Mouse (Mus musculus) olfactory bulb, adult 2 months (tissue): ENCODE measurements around the gene Cdkal1. TPM values are rescaled to one million over a fixed set of nuclear protein-coding genes. Genes with fewer than 3 reads are reported as not detected.
A peak's percentile ranks its signal among the peaks of the same experiment; 100 is the strongest.

Experiments used
- H3K27ac ChIP-seq: fragments of 200-500 bp; 2 replicates; pipeline ENCODE4 v1.5.1; 2012; ENCODE audit warnings: low read depth, low read length; ENCODE audit not compliant: insufficient read depth
- H3K4me1 ChIP-seq: fragments of 200-500 bp; 2 replicates; pipeline ENCODE4 v1.6.1; 2012; ENCODE audit warnings: low read length; ENCODE audit not compliant: control insufficient read depth, insufficient read depth
- H3K4me3 ChIP-seq: fragments of 200-500 bp; 2 replicates; pipeline ENCODE4 v1.5.1; 2012; ENCODE audit warnings: mild to moderate bottlenecking, low read depth, low read length, moderate library complexity; ENCODE audit not compliant: insufficient read depth
- CTCF ChIP-seq: fragments of 200-500 bp; IDR thresholded peaks from 2 replicates; pipeline ENCODE4 v1.5.1; 2012; ENCODE audit warnings: low read depth, mild to moderate bottlenecking, low read length, moderate library complexity; ENCODE audit not compliant: insufficient read depth
- POLR2A ChIP-seq: fragments of 200-500 bp; IDR thresholded peaks from 2 replicates; pipeline ENCODE4 v1.6.1; 2012; ENCODE audit warnings: mild to moderate bottlenecking, low read depth, low read length, moderate library complexity; ENCODE audit not compliant: insufficient read depth
- WGBS: fragments of 180-500 bp; shearing (Covaris S2); methylation state at CpG from one replicate; pipeline ENCODE4 v1.1.7; 2018; 5-methylcytosine and 5-hydroxymethylcytosine counted together
- polyA plus RNA-seq: library from polyadenylated mRNA; stranded (reverse); fragments of >200 nt; gene quantifications from 2 replicates; pipeline ENCODE4 v1.2.4, GENCODE M21; 2012; ENCODE audit warnings: low replicate concordance; ENCODE audit not compliant: missing spikeins, insufficient read depth, insufficient read length

The Cdkal1 gene
- polyA plus RNA-seq, 1 experiment = not detected

DNA sequence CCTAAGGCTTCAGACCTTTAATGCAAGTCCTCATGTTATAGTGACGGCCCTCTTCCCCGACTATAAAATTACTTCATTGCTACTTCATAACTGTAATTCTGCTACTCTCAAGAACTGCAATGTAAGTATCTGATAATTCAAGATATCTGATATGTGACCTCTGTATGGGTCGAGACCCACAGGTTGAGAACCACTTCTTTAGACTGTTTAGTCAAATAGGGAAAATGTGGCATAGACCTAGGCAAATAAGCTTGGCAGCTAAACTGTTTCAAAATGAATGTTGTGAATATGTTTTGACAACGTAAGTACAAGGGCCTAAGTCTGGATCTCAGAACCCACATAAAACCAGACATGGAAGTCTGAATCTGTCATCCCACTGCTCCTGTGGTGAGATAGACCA, 266.8 kb downstream of the Cdkal1 start:
- H3K27ac ChIP-seq = no peak overlapping the region
- TF ChIP-seq POLR2A = no peak
- no peak for TF ChIP-seq CTCF
- no peaks in the 10 kb centered on the region for H3K4me1 ChIP-seq
- no peak overlapping the region for H3K4me3 ChIP-seq
- 96% methylated on average over 4 of the region's 4 CpGs for WGBS

- H3K4me1 ChIP-seq = peaks cover 5% of the 10 kb centered on the region
- no peak overlapping the region for H3K4me3 ChIP-seq
- TF ChIP-seq CTCF (no peak), POLR2A (no peak)
- 71% methylated on average over 9 of the region's 9 CpGs for WGBS
- no peak overlapping the region for H3K27ac ChIP-seq
These were observed 273.4 kb downstream of the Cdkal1 start for GRCm38 (mm10) chr13:29581762-29582700.

DNA sequence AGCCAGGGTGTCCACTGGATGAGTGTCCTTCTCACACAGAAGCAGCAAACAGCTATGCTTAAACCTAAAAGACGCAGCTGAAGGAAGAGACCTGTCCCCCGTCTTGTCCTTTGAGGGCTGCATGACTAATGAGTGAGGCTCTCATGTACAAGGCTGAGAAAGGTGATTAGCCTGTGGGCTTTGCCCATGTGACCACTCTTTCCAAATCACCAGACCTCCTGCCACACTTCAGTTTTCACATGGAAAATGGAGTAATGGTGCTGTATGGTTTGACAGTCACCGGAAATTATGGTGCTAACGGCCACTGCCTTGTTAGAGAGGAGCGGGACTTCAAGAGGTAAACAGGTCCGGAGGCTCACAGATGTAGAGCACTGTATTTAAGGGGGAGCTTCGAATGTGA, 274.7 kb downstream of the Cdkal1 start:
- WGBS = 96% methylated on average over 7 of the region's 7 CpGs
- no peak overlapping the region for H3K4me3 ChIP-seq
- TF ChIP-seq CTCF (no peak), POLR2A (no peak)
- no peak overlapping the region for H3K27ac ChIP-seq
- H3K4me1 ChIP-seq = peaks cover 5% of the 10 kb centered on the region

- no peak overlapping the region for H3K27ac ChIP-seq
- TF ChIP-seq CTCF = no peak
These were observed 275.5 kb downstream of the Cdkal1 start for GRCm38 (mm10) chr13:29580009-29580408.

DNA sequence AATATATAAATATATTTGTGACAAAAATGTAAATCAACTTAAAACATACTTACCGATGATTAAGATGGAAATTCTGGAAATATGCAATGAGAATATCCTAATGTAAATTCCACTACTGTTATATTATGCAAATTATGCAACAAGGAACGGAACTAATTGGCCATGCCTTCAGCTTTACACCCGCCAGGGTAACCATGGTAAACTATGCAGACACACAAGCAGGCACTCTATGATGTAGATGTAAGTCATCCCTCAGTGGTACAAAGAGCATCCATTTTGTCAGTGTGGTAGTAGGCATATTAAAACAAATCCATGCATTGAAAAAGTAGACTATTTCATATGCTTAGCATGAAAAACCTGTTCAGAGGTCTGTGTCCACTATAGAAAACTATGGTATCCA, 276.9 kb downstream of the Cdkal1 start:
- Histone ChIP-seq H3K4me1 (peaks cover 5% of the 10 kb centered on the region), H3K4me3 (no peak overlapping the region), H3K27ac (no peak overlapping the region)
- TF ChIP-seq CTCF (no peak), POLR2A (no peak)
- WGBS = 88% methylated on average over 3 of the region's 3 CpGs

More at GRCm38 (mm10) chr13:29580009-29580408, 275.5 kb downstream of the Cdkal1 start:
- Histone ChIP-seq H3K4me3 (no peak overlapping the region), H3K4me1 (peaks cover 5% of the 10 kb centered on the region)
- WGBS = 87% methylated on average over 3 of the region's 3 CpGs

DNA sequence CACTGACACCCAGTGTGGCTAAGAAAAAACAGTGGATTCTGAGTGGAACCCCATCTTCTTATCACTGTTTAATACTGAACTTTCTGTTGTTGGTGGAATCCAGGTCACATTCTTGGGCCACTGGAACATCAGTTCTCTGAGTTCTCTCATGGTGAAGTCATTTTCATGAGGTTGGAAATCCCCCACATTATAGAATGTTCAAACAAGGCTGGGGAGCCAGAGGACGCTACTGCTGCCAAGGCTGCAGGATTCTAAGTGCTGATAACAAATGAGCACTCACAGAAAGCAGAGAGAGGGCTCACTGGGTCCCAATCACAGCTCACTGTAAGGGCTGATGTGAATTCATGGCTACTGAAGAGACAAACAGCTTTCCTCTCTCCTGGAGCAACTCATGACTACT, 280.7 kb downstream of the Cdkal1 start:
- 68% methylated on average over 1 of the region's 1 CpGs for WGBS
- Histone ChIP-seq H3K4me3 (no peak overlapping the region), H3K4me1 (no peaks in the 10 kb centered on the region), H3K27ac (no peak overlapping the region)
- TF ChIP-seq CTCF (no peak), POLR2A (no peak)

- Histone ChIP-seq H3K27ac (no peak overlapping the region), H3K4me3 (no peak overlapping the region), H3K4me1 (no peaks in the 10 kb centered on the region)
- TF ChIP-seq CTCF (no peak), POLR2A (no peak)
- 94% methylated on average over 2 of the region's 2 CpGs for WGBS
These were observed 283.0 kb downstream of the Cdkal1 start for GRCm38 (mm10) chr13:29572477-29572876.

GRCm38 (mm10) chr13:29565710-29566109, 289.8 kb downstream of the Cdkal1 start:
- TF ChIP-seq CTCF (no peak), POLR2A (no peak)
- 19% methylated on average over 5 of the region's 5 CpGs for WGBS
- H3K4me3 ChIP-seq = no peak overlapping the region
- peak overlapping the region; percentile 89 for H3K27ac ChIP-seq
- H3K4me1 ChIP-seq = peaks cover 4% of the 10 kb centered on the region

- 84% methylated on average over 3 of the region's 3 CpGs for WGBS
- Histone ChIP-seq H3K4me1 (0 out of 2 replicates have a peak, but pooled peaks cover 5% of the 10 kb centered on the region), H3K27ac (no peak overlapping the region), H3K4me3 (no peak overlapping the region)
- TF ChIP-seq CTCF = no peak
These were observed 296.3 kb downstream of the Cdkal1 start for GRCm38 (mm10) chr13:29559188-29559587.
